Mouse (Mus musculus) CH12.LX (cell line): ENCODE measurements at regions not wholly inside any gene's neighbourhood (a gene's known extent, or its start where the extent isn't known, plus 50 kb on each side); places are given as distances from the start of the nearest gene placed in this dataset.

Experiments
- DNase-seq: peaks from one replicate; pipeline ENCODE4 v3.0.0-alpha.2; 2013; ENCODE audit errors: extremely low read depth
- H3K27ac ChIP-seq: 2 replicates; pipeline ENCODE4 v1.5.1; 2012; ENCODE audit warnings: low read depth, mild to moderate bottlenecking, control low read depth, moderate library complexity; ENCODE audit not compliant: insufficient read depth
- H3K27me3 ChIP-seq: replicated peaks from 2 replicates; pipeline ENCODE3; 2012; ENCODE audit warnings: inconsistent platforms
- H3K36me3 ChIP-seq, 2 experiments: replicated peaks in 1 of 2; 2 replicates each; pipeline versions ENCODE3 to v1.6.1; 2012; ENCODE audit warnings: inconsistent platforms in 1 of 2, low read length in 1 of 2, mild to moderate bottlenecking in 1 of 2, mixed read lengths in 1 of 2, moderate library complexity in 1 of 2; ENCODE audit not compliant: control insufficient read depth in 1 of 2, insufficient read depth in 1 of 2
- H3K4me1 ChIP-seq, 2 experiments: 2 replicates each; pipeline ENCODE4 v1.6.1; 2012; ENCODE audit warnings: inconsistent platforms in 1 of 2, moderate library complexity in 1 of 2; ENCODE audit not compliant: insufficient read depth in 2 of 2, control insufficient read depth in 1 of 2
- H3K4me2 ChIP-seq: 2 replicates; pipeline ENCODE4 v1.6.1; 2012; ENCODE audit warnings: low read depth, mild to moderate bottlenecking, control low read depth; ENCODE audit not compliant: poor library complexity, insufficient read depth, severe bottlenecking
- H3K4me3 ChIP-seq, 3 experiments: fragments of 150-350 bp in 1 of 3; sonication (generic) in 1 of 3; replicated peaks in 1 of 3; 2 replicates each; pipeline versions ENCODE3 to v1.5.1; 2011 to 2012; ENCODE audit warnings: low read depth in 2 of 3, low read length in 2 of 3, mild to moderate bottlenecking in 2 of 3, moderate library complexity in 2 of 3, control low read depth in 1 of 3, improper control_type of control experiment in 1 of 3, inconsistent platforms in 1 of 3, mixed read lengths in 1 of 3; ENCODE audit not compliant: poor library complexity in 1 of 3
- H3K79me2 ChIP-seq: replicated peaks from 2 replicates; pipeline ENCODE4 v1.6.1; 2012; ENCODE audit warnings: mild to moderate bottlenecking, moderate library complexity; ENCODE audit not compliant: control insufficient read depth, poor library complexity, insufficient read depth, severe bottlenecking; ENCODE audit errors: extremely low read depth
- H3K9ac ChIP-seq: 2 replicates; pipeline ENCODE4 v1.6.1; 2012; ENCODE audit warnings: low read depth, mild to moderate bottlenecking, control low read depth, moderate library complexity; ENCODE audit not compliant: insufficient read depth
- H3K9me3 ChIP-seq: replicated peaks from 2 replicates; pipeline ENCODE3; 2012; ENCODE audit warnings: low read length, inconsistent platforms, mixed read lengths
- EP300 ChIP-seq: IDR thresholded peaks from 2 replicates; pipeline ENCODE4 v1.6.1; 2011; ENCODE audit warnings: low read length, improper control_type of control experiment
- ETS1 ChIP-seq: conservative IDR thresholded peaks from 2 replicates; pipeline ENCODE4 v1.6.1; 2012; ENCODE audit warnings: low read depth, mild to moderate bottlenecking, inconsistent platforms, low read length, improper control_type of control experiment, moderate library complexity
- IRF4 ChIP-seq: IDR thresholded peaks from 2 replicates; pipeline ENCODE4 v1.6.1; 2014; ENCODE audit warnings: low read depth, mild to moderate bottlenecking, inconsistent platforms, low read length, improper control_type of control experiment
- MAFK ChIP-seq: IDR thresholded peaks from 2 replicates; pipeline ENCODE4 v1.6.1; 2011; ENCODE audit warnings: low read length, improper control_type of control experiment; ENCODE audit not compliant: insufficient replicate concordance
- MAZ ChIP-seq: IDR thresholded peaks from 2 replicates; pipeline ENCODE4 v1.6.1; 2012; ENCODE audit warnings: low read depth, mild to moderate bottlenecking, inconsistent platforms, low read length, improper control_type of control experiment, moderate library complexity
- MEF2A ChIP-seq: IDR thresholded peaks from 2 replicates; pipeline ENCODE4 v1.6.1; 2014; ENCODE audit warnings: low read depth, mild to moderate bottlenecking, inconsistent platforms, low read length, improper control_type of control experiment, borderline replicate concordance
- NELFE ChIP-seq: IDR thresholded peaks from 2 replicates; pipeline ENCODE4 v1.6.1; 2011; ENCODE audit warnings: low read depth, low read length, improper control_type of control experiment
- NRF1 ChIP-seq: IDR thresholded peaks from 2 replicates; pipeline ENCODE4 v1.6.1; 2014; ENCODE audit warnings: low read depth, mild to moderate bottlenecking, inconsistent platforms, low read length, improper control_type of control experiment, moderate library complexity
- POLR2A ChIP-seq: IDR thresholded peaks from 2 replicates; pipeline ENCODE4 v1.6.1; 2011; ENCODE audit warnings: low read depth, mild to moderate bottlenecking, improper control_type of control experiment, low read length
- RAD21 ChIP-seq: IDR thresholded peaks from 2 replicates; pipeline ENCODE4 v1.6.1; 2011; ENCODE audit warnings: low read depth, mild to moderate bottlenecking, low read length, improper control_type of control experiment, moderate library complexity
- RCOR1 ChIP-seq: conservative IDR thresholded peaks from 2 replicates; pipeline ENCODE4 v1.6.1; 2012; ENCODE audit warnings: low read depth, mild to moderate bottlenecking, inconsistent platforms, low read length, improper control_type of control experiment
- SIN3A ChIP-seq: IDR thresholded peaks from 2 replicates; pipeline ENCODE4 v1.6.1; 2012; ENCODE audit warnings: low read length, improper control_type of control experiment, inconsistent platforms
- SMC3 ChIP-seq: IDR thresholded peaks from 2 replicates; pipeline ENCODE4 v1.6.1; 2011; ENCODE audit warnings: low read depth, low read length, improper control_type of control experiment
- UBTF ChIP-seq: IDR thresholded peaks from 2 replicates; pipeline ENCODE4 v1.6.1; 2012; ENCODE audit warnings: low read depth, mild to moderate bottlenecking, inconsistent platforms, low read length, improper control_type of control experiment, moderate library complexity
- ZKSCAN1 ChIP-seq: IDR thresholded peaks from 2 replicates; pipeline ENCODE4 v1.6.1; 2012; ENCODE audit warnings: low read depth, inconsistent platforms, low read length, improper control_type of control experiment, borderline replicate concordance
- ZMIZ1 ChIP-seq: IDR thresholded peaks from 2 replicates; pipeline ENCODE4 v1.6.1; 2012; ENCODE audit warnings: low read depth, mild to moderate bottlenecking, inconsistent platforms, low read length, improper control_type of control experiment
- ZNF384 ChIP-seq: IDR thresholded peaks from 2 replicates; pipeline ENCODE4 v1.6.1; 2012; ENCODE audit warnings: low read depth, low read length, improper control_type of control experiment, inconsistent platforms
- dilution Hi-C: fragments of 300-500 bp; cut with MboI; formaldehyde crosslinking; loops from 2 replicates; pipeline ENCODE4 v1.14.3; 2020; ENCODE audit warnings: low sequenced_read_pairs; ENCODE audit not compliant: extremely low pct_unique_long_range_greater_than_20kb, extremely low pct_ligation_motif_present
- in situ Hi-C: fragments of 300-500 bp; cut with MboI; formaldehyde crosslinking; loops from 3 replicates; pipeline ENCODE4 v1.14.3; 2019; ENCODE audit warnings: low sequenced_read_pairs, low pct_ligation_motif_present, low pct_unique_long_range_greater_than_20kb, mixed read lengths

DNA sequence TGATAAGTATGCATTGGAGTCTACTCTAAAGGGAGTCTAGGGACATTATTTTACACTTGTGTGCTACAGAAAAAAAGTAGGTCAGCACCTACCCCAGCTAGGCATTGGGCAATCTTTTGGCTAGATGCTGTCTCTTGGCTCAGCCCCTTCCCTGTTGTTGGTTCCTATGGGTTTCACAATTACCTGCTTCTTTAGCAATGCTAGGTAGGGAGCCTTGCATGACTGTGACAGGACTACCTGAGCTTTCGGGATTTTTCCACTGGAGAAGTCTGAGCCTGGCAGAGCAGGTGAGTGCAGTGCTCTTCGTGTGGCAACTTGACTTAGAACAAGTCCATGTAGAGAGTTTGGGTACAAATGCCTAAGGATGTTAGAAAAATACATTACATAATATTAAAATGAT lies 956.2 kb upstream of the 4930412O13Rik start:
- in situ Hi-C loops (no loop called here), dilution Hi-C loops (no loop called here)
- H3K9me3 ChIP-seq = no peaks in the 10 kb centered on the region
- no peak for DNase-seq
- no peaks in the 10 kb centered on the region for H3K27me3 ChIP-seq
- H3K4me1 ChIP-seq = no peaks in the 10 kb centered on the region
- no peak overlapping the region for H3K27ac ChIP-seq
- TF ChIP-seq RAD21 (no peak), UBTF (no peak), POLR2A (no peak), MAFK (no peak), NELFE (no peak), IRF4 (no peak), MAZ (no peak), SIN3A (no peak), ETS1 (no peak)
- H3K36me3 ChIP-seq = no peaks in the 10 kb centered on the region
- no peak overlapping the region for H3K9ac ChIP-seq
- no peak overlapping the region for H3K4me2 ChIP-seq
- no peaks in the 10 kb centered on the region for H3K79me2 ChIP-seq
- H3K4me3 ChIP-seq = no peak overlapping the region

DNA sequence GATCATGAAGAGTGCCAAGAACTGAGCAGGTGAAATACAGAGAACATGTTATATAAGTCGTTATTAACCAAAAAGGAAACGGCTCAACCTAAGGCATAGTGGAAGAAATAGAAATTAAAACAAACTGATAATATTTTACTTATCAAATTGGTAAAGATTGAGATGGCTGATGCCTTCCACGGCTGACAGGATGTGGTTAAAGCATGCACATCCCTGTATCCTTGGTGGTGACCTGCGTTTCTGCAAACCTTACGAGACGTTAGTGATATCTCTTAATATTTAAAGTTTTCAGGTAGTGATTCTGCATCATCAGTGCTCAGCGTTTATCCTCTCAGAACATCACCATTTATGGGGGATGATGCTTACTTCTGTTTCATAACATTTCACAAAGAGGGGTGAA lies 939.5 kb upstream of the 4930412O13Rik start:
- H3K79me2 ChIP-seq = no peaks in the 10 kb centered on the region
- H3K9me3 ChIP-seq = no peaks in the 10 kb centered on the region
- DNase-seq = no peak
- TF ChIP-seq ZKSCAN1 = no peak
- no peak for TF ChIP-seq SIN3A
- no peak for TF ChIP-seq RCOR1
- TF ChIP-seq SMC3 = no peak
- no peak for TF ChIP-seq IRF4
- TF ChIP-seq ZMIZ1 = no peak
- TF ChIP-seq ZNF384 = no peak
- TF ChIP-seq NRF1 = no peak
- TF ChIP-seq POLR2A = no peak
- no peak for TF ChIP-seq MAFK
- TF ChIP-seq, all 38 proteins: peak for 0
- Histone ChIP-seq H3K4me2 (no peak overlapping the region), H3K27me3 (no peaks in the 10 kb centered on the region), H3K36me3 (no peaks in the 10 kb centered on the region), H3K4me1 (peaks cover 0 to 6% of the 10 kb centered on the region in 2 experiments; a peak in 2 of 4 replicates), H3K27ac (no peak overlapping the region), H3K4me3 (no peak overlapping the region), H3K9ac (no peak overlapping the region)
- in situ Hi-C loops = no loop called here
- dilution Hi-C loops = no loop called here

DNA sequence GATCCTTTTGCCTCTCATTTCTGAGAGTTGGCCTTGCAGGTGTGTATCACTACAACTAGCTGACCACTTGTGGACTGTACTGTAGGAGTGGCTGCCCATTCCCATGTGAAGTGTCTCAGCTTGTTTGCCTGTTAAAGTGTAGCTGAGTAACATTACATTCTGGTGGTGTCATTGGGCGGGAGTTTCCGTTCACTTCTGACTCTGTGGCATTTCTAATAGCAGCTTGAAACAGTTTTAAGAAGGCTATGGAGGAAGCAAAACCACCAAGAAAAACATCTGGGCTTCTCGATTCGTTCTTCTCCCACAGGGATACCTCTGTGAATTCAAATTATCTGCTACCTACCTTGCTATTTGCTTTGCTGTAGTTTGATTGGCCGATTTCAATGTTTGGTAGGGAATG lies 922.1 kb upstream of the 4930412O13Rik start:
- in situ Hi-C loops (no loop called here), dilution Hi-C loops (no loop called here)
- peaks cover 2 to 33% of the 10 kb centered on the region in 2 experiments; a peak in 3 of 4 replicates for H3K4me1 ChIP-seq
- no peaks in the 10 kb centered on the region for H3K27me3 ChIP-seq
- no peak overlapping the region for H3K4me3 ChIP-seq
- no peaks in the 10 kb centered on the region for H3K79me2 ChIP-seq
- no peaks in the 10 kb centered on the region for H3K36me3 ChIP-seq
- no peaks in the 10 kb centered on the region for H3K9me3 ChIP-seq
- no peak overlapping the region for H3K27ac ChIP-seq
- TF ChIP-seq MAFK (0 out of 2 replicates have a peak, but pooled peaks have one; percentile 41), IRF4 (peak; percentile 55; the same call in 1 of the 2 replicates), MEF2A (no peak), EP300 (peak; percentile 58; the same call in 1 of the 2 replicates)
- no peak overlapping the region for H3K9ac ChIP-seq
- H3K4me2 ChIP-seq = peak overlapping the region; percentile 34; the same call in 1 of the 2 replicates
- peak; percentile 66 for DNase-seq
